ENCODE assay signal across 9 mouse cellular contexts in the genomic region with DNA sequence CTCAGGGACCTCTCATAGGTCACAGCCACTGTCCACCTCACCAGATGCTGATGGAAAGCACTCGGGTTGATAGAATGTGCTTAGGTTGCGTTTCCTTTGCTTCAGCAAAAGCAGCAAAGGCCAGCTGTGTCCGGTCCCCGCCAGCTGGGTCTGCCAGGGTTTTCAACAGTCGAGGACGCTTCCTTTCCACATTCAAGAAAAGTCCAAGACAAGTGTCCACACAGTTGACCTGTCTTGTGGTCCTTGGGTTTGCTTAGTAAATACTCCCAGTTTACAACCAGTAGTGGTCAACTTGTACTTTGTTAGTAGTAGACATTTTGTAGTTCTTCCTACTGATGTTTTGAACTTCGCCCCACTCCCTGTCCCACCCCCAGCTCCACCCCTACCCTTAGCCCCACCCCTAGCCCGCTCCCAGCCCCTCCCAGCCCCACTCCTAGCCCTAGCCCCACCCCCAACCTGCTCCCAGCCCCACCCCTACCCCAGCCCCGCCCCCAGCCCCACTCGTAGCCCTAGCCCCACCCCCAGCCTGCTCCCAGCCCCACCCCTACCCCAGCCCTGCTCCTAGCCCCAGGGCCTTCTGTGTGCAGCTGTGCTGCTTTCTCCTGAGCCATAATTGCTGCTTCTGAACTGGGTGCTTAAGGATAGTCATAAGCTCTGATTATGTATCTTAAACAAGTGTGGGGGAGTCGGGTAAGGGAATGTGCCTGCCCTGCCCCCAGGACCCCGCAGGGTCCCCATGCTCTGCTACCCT. TPM values are rescaled to one million over a fixed set of nuclear protein-coding genes. Genes with fewer than 3 reads are reported as not detected.
DNase-seq lines count a peak whose midpoint lies in the region; ATAC-seq and TF ChIP-seq lines count a peak whose summit lies in the region.
"Had no signal": no experiment of that assay in that cellular context is flagged by ENCODE, and none has a peak within 500 bp of the region (broad histone marks: within the 10 kb centered on the region; RNA-seq: fewer than 3 reads in every experiment).

No protein-coding gene starts in this region.

- no peak for TF ChIP-seq CTCF in gastrocnemius, adult 2 months (IDR thresholded peaks at IDR 0.05)
- no peak for TF ChIP-seq CTCF in stomach, postnatal 0 days (IDR thresholded peaks at IDR 0.05; ENCODE audit: low read depth)

- H3K9me3 ChIP-seq in forebrain, embryonic 14.5 days (replicated peaks; ENCODE audit: control insufficient read depth, low read length): no peaks in the 10 kb centered on the region
- H3K9me3 ChIP-seq in stomach, postnatal 0 days (ENCODE audit: control insufficient read depth, low read length): no peaks in the 10 kb centered on the region

- intact Hi-C loops in gastrocnemius, adult 2 months (cut with DNase I): no loop called here

- TF ChIP-seq EP300 in stomach, postnatal 0 days (optimal IDR thresholded peaks at IDR 0.05): no peak

- ATAC-seq in forebrain, embryonic 14.5 days: no peak
- peak; percentile 86 for ATAC-seq in stomach, postnatal 0 days (ENCODE audit: low FRiP score, low TSS enrichment)
- ATAC-seq: Patski had no signal

- H3K27ac ChIP-seq in gastrocnemius, adult 2 months: peak overlapping the region; percentile 63
- H3K27ac ChIP-seq in forebrain, embryonic 14.5 days (ENCODE audit: low read depth, low read length): peak overlapping the region; percentile 44
- peak overlapping the region; percentile 89 for H3K27ac ChIP-seq in stomach, postnatal 0 days (replicated peaks)

- 65% methylated on average over 12 of the region's 12 CpGs for WGBS in forebrain, embryonic 14.5 days
- 48% methylated on average over 12 of the region's 12 CpGs for WGBS in stomach, postnatal 0 days

- no peak overlapping the region for H3K4me2 ChIP-seq in forebrain, embryonic 14.5 days (ENCODE audit: low read length)
- 0 out of 2 replicates have a peak overlapping the region, but pooled peaks have one; percentile 15 for H3K4me2 ChIP-seq in stomach, postnatal 0 days (replicated peaks; ENCODE audit: low read depth)

- DNase-seq in gastrocnemius, adult 2 months: peak; percentile 36
- no peak for DNase-seq in gastrocnemius, postnatal 10 days
- DNase-seq in forebrain, embryonic 14.5 days (ENCODE audit: low spot score): no peak
- DNase-seq in kidney, adult 18-20 months: peak; percentile 65
- DNase-seq in lung, adult 18-20 months: peak; percentile 45 to 60
- DNase-seq in stomach, postnatal 0 days (ENCODE audit: low spot score): peak; percentile 87
- DNase-seq in cerebellum, postnatal 4 days (ENCODE audit: low spot score in 2 of 2): no peak
- no peak for DNase-seq in layer of hippocampus, adult 8-10 months (ENCODE audit: low spot score in 2 of 2)

- H3K27me3 ChIP-seq in forebrain, embryonic 14.5 days (replicated peaks; ENCODE audit: control insufficient read depth, insufficient read depth, low read length): no peaks in the 10 kb centered on the region
- H3K27me3 ChIP-seq in stomach, postnatal 0 days (ENCODE audit: control insufficient read depth, insufficient read depth, low read length): no peaks in the 10 kb centered on the region
- H3K27me3 ChIP-seq: Patski had no signal

- H3K4me1 ChIP-seq in forebrain, embryonic 14.5 days (ENCODE audit: control insufficient read depth, insufficient read depth, low read length): no peaks in the 10 kb centered on the region
- H3K4me1 ChIP-seq in stomach, postnatal 0 days (replicated peaks; ENCODE audit: control insufficient read depth, insufficient read depth): no peaks in the 10 kb centered on the region

- H3K4me3 ChIP-seq in gastrocnemius, adult 2 months: no peak overlapping the region; the same call in 1 of the 2 replicates
- no peak overlapping the region for H3K4me3 ChIP-seq in forebrain, embryonic 14.5 days (ENCODE audit: low read depth, low read length)
- no peak overlapping the region for H3K4me3 ChIP-seq in stomach, postnatal 0 days (ENCODE audit: low read depth, low read length)

- H3K36me3 ChIP-seq in forebrain, embryonic 14.5 days (ENCODE audit: control insufficient read depth, insufficient read depth, low read length): peaks cover 16% of the 10 kb centered on the region; the same call in 1 of the 2 replicates
- peaks cover 29% of the 10 kb centered on the region for H3K36me3 ChIP-seq in stomach, postnatal 0 days (ENCODE audit: control insufficient read depth, insufficient read depth, low read length)

- H3K9ac ChIP-seq in forebrain, embryonic 14.5 days (ENCODE audit: low read length): no peak overlapping the region
- 0 out of 2 replicates have a peak overlapping the region, but pooled peaks have one; percentile 23 for H3K9ac ChIP-seq in stomach, postnatal 0 days (ENCODE audit: low read length)

RNA-seq across cellular contexts. Expression of gene Wdsub1, which starts 41.0 kb away (rescaled TPM):
- total RNA-seq in gastrocnemius, adult 2 months (2021): 10 to 100 TPM; 12.0 to 18.4 TPM
- total RNA-seq in gastrocnemius, postnatal 10 days (2021): 10 to 100 TPM; 20.1 to 22.7 TPM
- 8.4 and 10.5 TPM in 2 replicates for polyA plus RNA-seq in forebrain, embryonic 14.5 days (2014; fragmentation: Nextera tagmentation; extraction: Ambion mirVana)
- 35.7 and 37.2 TPM in 2 replicates for polyA plus RNA-seq in stomach, postnatal 0 days (2015; fragmentation: Nextera tagmentation; extraction: Ambion mirVana)
- total RNA-seq in layer of hippocampus, adult 8-10 months (2022): 10 to 100 TPM; 20.7 to 35.0 (median 25.9) TPM

Comparison
In these comparisons a context has a peak if more than half of its experiments do, and no peak if none do; other contexts are left out.
1. DNase-seq: peak in gastrocnemius, adult 2 months (single experiment), kidney, adult 18-20 months (single experiment), lung, adult 18-20 months (2 of 2) and stomach, postnatal 0 days (single experiment); none in gastrocnemius, postnatal 10 days (single experiment), forebrain, embryonic 14.5 days (single experiment), cerebellum, postnatal 4 days (0 of 2) and layer of hippocampus, adult 8-10 months (0 of 2).
2. Peak in every context shown above with its lines, with median percentiles within 50 percentile points of each other: H3K27ac ChIP-seq.